Mouse (Mus musculus) telencephalon, adult 2 months (tissue): ENCODE measurements around the gene Plxna4.

Source experiments
- DNase-seq: peaks from one replicate; pipeline ENCODE4 v3.0.0-alpha.2; 2011; ENCODE audit warnings: low read depth, low spot score

The Plxna4 gene

DNA sequence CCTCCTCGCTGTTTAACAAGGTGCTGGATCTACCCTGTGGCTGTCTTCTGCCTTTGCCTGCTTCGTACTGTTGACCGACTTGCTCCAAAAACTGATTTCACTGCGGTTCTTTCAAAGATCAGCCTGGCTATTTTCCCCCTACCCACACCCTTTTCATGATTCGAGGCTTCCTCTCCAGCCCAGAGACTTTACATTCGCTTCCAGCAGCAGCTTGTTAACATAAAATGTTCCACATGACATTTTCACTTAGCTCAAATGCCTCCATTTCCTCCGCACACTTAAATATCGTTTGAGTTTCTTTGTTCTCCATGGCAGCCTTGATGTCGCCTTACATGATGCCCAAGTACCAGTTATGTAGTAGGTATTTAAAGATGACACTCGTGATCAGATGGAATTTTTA, 336.3 kb downstream of the Plxna4 start:
- DNase-seq = no peak

- DNase-seq = no peak
Observed at GRCm38 (mm10) chr6:32246036-32246435, 342.0 kb downstream of the Plxna4 start.

DNA sequence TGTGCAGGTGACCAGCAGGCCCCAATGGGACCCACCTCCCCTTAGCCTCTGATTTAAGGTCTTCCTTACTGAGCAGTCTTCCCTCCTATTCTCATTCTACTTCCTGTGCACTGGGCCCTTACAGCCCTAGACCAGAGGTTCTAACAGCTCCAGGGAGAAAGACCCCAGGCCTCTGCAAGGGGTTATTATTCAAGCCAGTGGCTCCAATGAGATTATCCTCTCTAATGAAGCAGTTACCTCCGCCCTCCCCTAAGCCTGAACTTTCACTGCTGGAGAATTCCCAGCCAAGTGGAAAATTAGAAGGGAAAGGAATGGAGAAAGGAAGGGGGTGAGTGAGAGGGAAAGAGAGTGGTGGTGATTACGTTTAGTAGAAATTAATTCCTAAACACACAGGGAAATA, 345.0 kb downstream of the Plxna4 start:
- no peak for DNase-seq

DNA sequence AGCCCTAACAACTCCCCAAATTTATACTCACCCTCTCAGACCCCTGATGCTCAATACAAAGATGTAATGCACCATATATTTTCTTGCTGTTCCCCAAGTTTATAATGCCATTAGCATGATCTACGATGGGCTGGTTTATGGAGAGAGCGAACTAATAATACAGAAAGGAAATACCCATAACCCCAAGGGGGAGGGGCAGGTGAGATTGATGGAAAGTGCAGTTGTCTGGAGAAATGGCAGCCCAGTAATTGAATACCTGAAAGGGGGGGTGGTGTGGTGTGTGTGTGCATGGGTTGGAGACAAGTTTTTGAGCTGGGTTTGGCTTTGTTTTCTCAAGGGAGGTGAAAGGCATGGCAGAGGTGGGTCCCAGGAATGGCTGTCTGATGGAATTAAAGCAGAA, 356.6 kb downstream of the Plxna4 start:
- DNase-seq = no peak

- DNase-seq = no peak
Observed at GRCm38 (mm10) chr6:32226636-32227035, 361.4 kb downstream of the Plxna4 start.

GRCm38 (mm10) chr6:32224007-32224703, 363.8 kb downstream of the Plxna4 start:
- no peak for DNase-seq

- peak; percentile 31 for DNase-seq
Observed at GRCm38 (mm10) chr6:32220765-32221164, 367.2 kb downstream of the Plxna4 start.

DNA sequence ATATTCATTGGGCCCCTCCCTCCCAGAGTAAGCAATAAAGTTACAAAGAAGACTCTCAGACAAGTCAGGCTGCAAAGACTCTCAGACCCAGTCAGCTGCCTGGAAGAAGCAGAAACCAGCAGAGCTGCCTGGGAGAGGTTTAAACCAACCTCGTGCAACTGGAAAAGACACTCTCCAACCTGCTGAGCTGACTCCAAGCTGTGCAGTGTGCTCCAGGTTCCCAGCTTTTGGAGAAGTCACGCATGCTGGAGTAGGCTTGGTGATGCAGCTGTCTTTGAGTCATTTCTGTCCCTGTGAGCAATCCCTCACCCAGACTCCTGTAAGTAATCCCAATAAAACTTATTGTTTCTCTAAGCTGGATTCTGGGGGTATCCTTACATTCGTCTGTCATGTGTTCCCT, 369.4 kb downstream of the Plxna4 start:
- no peak for DNase-seq

- DNase-seq = no peak
Observed at GRCm38 (mm10) chr6:32212439-32212838, 375.6 kb downstream of the Plxna4 start.

DNA sequence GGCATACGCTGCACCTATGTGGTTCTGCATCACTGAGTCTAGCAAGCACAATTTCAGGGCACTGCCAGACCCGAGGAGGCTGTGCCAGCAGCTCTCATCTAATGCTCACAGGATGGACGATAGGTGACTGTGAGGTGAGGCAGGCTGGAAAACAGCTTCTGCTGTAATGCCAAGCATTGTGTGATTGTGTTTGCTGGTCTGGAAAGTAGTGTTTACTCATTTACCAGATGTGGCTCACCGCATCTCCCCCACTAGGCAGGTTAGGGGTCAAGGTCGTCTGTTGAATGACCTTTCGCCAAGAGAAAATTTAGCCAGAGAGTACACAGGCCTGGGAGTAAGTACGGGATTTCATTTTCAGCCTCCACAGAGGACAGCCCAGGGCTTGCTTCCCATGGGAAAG, 377.9 kb downstream of the Plxna4 start:
- DNase-seq = no peak

GRCm38 (mm10) chr6:32208951-32209350, 379.0 kb downstream of the Plxna4 start:
- no peak for DNase-seq

DNA sequence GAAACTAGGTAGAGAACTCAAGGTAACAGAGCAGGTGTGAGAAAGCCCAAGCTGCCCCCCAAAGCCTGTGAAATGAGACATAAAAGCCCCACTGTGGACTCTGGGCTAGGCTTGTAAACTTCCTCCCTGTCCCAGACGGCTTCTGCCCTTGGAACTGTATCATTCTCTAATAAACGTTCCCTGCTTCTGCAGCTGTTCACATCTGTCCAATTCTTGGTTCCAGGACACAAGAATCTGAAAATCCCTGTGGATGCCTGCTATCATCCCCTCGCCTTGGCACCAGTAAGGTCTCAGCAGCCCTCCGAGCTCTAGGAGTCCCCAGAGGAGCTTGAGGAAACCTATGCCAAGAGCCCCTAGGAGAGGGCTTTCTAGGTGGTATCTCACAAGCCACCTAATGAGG, 383.7 kb downstream of the Plxna4 start:
- no peak for DNase-seq

DNA sequence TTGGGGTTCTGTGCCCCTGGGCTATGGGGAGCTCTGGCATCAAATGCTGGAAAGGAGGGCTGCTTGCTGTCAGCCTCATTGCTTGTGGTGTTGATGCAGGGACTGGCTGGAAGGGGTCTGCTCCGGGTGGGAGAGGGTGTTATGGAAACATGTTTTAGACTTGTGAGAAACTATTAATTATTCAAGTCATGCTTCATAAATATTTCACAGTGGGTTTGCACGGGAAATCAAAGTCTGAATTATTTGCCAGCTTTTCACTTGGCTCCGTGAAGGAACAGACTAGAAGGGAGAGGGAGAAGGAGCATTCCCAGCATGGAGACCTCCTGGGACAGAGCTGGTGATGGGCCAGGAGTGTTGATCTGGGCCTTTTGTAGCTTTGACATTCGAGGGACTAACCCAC, 384.6 kb downstream of the Plxna4 start:
- DNase-seq = no peak

- DNase-seq = no peak
Observed at GRCm38 (mm10) chr6:32202664-32203192, 385.3 kb downstream of the Plxna4 start.

DNA sequence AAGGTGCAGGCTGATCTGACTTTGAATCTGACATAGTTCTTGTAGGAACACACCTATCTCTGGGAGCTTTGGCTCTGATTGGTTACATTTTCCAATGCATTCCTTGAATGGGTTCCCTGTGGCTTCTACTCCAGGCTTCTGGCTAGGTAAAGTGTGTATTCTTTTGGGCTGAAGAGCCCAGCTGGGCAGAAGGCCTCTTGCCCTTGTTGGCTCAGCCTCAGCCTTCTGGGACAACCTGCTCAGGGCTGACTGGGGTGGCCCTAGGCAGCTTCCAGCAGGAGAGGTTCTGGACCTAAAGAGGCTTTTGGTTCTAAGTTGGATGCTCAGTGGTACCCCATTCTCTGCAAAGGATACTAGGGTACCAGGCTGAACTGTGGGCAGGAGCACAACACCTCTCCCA, 386.5 kb downstream of the Plxna4 start:
- no peak for DNase-seq

- no peak for DNase-seq
Observed at GRCm38 (mm10) chr6:32199616-32200015, 388.4 kb downstream of the Plxna4 start.

DNA sequence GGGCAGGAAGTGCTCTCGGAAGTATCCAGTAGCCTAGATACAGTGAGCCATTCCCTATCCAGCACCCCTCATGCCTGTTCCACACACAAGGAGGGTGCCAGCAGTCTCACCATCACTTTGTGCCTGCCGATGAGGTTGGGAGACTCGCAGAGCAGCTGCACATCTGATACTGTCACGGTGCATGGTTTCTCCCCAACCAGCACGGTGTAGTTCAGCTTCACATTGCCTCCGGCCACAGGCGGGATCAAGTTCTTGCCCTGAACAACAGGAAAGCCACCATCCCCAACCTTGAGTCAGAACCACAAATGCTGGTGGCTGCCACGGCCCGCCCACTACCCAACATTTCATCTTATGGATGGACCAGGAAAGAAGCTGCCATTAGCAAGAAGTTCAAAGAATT, 391.1 kb downstream of the Plxna4 start:
- DNase-seq = no peak

- DNase-seq = no peak
Observed at GRCm38 (mm10) chr6:32193046-32193445, 394.9 kb downstream of the Plxna4 start.

DNA sequence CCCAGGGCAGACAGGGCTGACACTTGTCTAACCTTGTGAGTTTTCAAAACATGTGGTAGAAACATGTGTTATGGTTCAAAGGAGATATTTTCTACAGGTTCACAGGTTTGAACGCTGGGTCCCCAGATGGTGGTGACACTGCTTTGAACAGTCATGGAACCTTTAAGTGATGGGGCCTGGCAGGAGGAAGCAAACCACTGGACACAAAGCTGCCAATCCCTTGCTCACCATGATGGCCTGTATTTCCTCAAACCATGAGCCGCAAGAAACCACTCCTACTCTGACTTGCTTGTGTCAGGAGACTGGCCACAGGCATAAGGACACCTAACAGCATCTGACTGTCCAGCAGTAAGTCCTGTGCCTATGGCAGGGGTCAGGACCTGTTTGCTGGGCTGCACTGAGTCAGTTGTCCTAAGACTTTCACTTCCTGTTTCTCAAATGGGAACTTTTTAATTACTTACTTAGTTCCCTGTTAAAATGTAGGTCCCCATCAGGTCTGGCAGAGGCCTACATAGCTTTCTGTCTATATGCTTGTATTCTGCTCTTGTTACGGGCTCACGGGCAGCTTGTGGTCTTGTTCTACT, 403.5 kb downstream of the Plxna4 start:
- no peak for DNase-seq

DNA sequence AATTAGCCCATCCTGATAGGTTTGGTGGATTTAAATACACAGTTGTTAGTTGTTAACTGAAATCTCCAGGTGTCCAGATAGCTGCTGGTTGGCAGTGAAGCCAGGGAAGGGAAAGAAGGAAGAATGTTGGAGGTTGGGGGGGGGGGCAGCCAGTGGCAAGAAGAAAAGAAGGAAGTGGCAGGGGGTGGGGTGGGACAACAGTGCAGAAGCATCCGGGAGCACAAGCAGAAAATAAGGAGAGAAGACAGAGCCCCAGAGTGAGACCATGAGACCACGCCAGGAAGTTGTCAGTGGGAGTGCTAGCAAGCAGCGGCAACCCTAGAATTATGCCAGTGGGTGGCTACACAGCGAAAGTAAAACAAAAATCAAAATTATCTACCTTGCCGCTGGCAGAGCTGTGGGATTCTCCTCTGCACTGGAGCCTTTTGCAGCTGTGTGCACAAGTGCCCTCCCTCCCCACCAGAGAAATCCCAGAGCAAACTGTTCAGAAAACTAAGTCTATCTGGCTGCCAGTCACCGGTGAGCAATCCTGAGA, 404.3 kb downstream of the Plxna4 start:
- peak; percentile 17 for DNase-seq

DNA sequence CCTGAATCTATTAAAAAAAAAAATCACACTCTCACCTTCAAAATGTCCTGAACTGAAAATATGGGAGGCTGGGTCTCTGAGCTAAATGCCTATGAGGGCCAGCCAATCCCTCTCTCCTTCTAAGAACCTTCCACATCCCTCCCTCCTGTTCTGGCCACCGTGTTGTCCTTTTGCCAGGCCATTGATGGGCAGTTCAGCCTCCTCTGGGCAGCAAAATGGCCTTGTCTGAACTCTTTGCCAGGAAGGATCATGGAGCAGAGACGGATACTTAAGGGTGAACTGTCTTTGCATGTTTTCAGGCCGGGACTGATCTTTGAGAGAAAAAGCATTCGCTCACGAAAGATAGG, 408.0 kb downstream of the Plxna4 start:
- DNase-seq = no peak

DNA sequence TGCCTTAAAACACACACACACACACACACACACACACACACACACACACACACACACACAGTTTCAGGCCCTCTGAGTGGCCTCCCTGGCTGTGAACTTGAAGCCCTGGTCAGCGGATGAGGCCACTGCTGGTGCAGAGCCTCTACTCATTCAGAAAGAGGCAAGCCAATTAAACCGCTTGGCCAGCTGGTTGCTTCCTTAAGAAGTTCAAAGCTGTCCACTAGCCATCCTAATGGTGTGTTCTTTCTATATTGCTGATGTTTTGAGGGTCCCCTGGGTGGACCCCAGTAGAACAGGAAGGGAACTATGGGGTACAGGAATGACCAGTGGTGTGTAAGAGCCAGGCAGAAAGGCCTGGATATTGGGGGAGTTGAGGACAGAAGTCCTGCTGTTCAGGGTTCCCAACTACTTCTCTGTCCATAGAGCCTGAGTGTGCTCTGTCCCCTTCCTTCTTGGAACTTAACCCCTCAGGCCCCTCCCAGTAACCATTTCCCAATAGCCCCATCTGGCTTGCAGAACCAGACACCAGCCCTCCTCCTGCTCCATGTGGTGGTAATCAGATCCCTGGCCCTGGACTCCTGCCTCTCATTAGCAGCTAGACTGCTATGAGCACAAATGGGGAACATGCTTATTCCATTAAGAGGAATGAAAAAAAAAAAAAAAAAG, 408.5 kb downstream of the Plxna4 start:
- no peak for DNase-seq

GRCm38 (mm10) chr6:32177905-32178304, 410.1 kb downstream of the Plxna4 start:
- DNase-seq = no peak
